ENCODE assay signal across 28 mouse cellular contexts in genomic region chr11:61473630-61474029, GRCm38 (mm10). TPM values are rescaled to one million over a fixed set of nuclear protein-coding genes. Genes with fewer than 3 reads are reported as not detected.
A peak's percentile ranks its signal among the peaks of the same experiment; 100 is the strongest.
DNase-seq lines count a peak whose midpoint lies in the region; ATAC-seq lines count a peak whose summit lies in the region.
"Had no signal": no experiment of that assay in that cellular context is flagged by ENCODE, and none has a peak within 500 bp of the region (broad histone marks: within the 10 kb centered on the region; RNA-seq: fewer than 3 reads in every experiment).

No protein-coding gene starts in this region.

- no peak overlapping the region for H3K27ac ChIP-seq in hindbrain, embryonic 13.5 days
- H3K27ac ChIP-seq in hindbrain, embryonic 14.5 days, result no peak overlapping the region
- H3K27ac ChIP-seq in embryonic facial prominence, embryonic 10.5 days (replicated peaks), result 0 out of 2 replicates have a peak overlapping the region, but pooled peaks have one; percentile 6
- H3K27ac ChIP-seq: forebrain, embryonic 10.5 days; forebrain, embryonic 13.5 days; heart, embryonic 15.5 days; hindbrain, embryonic 10.5 days; hindbrain, embryonic 15.5 days had no signal

- no peaks in the 10 kb centered on the region for H3K27me3 ChIP-seq in hindbrain, embryonic 13.5 days
- H3K27me3 ChIP-seq in hindbrain, embryonic 14.5 days (ENCODE audit: control insufficient read depth, insufficient read depth, low read length), result no peaks in the 10 kb centered on the region
- H3K27me3 ChIP-seq in embryonic facial prominence, embryonic 10.5 days (replicated peaks; ENCODE audit: low read depth, poor library complexity, severe bottlenecking), result no peaks in the 10 kb centered on the region
- H3K27me3 ChIP-seq: forebrain, embryonic 13.5 days; heart, embryonic 12.5 days; heart, embryonic 15.5 days; hindbrain, embryonic 15.5 days had no signal

- 74% methylated on average over 4 of the region's 4 CpGs for WGBS in hindbrain, embryonic 13.5 days
- 76% methylated on average over 4 of the region's 4 CpGs for WGBS in hindbrain, embryonic 14.5 days
- WGBS in embryonic facial prominence, embryonic 10.5 days, result 71% methylated on average over 4 of the region's 4 CpGs

- no peaks in the 10 kb centered on the region for H3K36me3 ChIP-seq in hindbrain, embryonic 13.5 days
- H3K36me3 ChIP-seq in hindbrain, embryonic 14.5 days (replicated peaks; ENCODE audit: control insufficient read depth, insufficient read depth), result no peaks in the 10 kb centered on the region
- no peaks in the 10 kb centered on the region for H3K36me3 ChIP-seq in embryonic facial prominence, embryonic 10.5 days (replicated peaks)
- H3K36me3 ChIP-seq: forebrain, embryonic 10.5 days; heart, embryonic 12.5 days; heart, embryonic 15.5 days; hindbrain, embryonic 10.5 days; hindbrain, embryonic 15.5 days had no signal

- no peak overlapping the region for H3K4me2 ChIP-seq in hindbrain, embryonic 13.5 days
- H3K4me2 ChIP-seq in hindbrain, embryonic 14.5 days (replicated peaks), result no peak overlapping the region
- H3K4me2 ChIP-seq: forebrain, embryonic 13.5 days; heart, embryonic 12.5 days; heart, embryonic 15.5 days; hindbrain, embryonic 15.5 days had no signal

- H3K9me3 ChIP-seq in hindbrain, embryonic 13.5 days, result no peaks in the 10 kb centered on the region
- H3K9me3 ChIP-seq in hindbrain, embryonic 14.5 days (ENCODE audit: control insufficient read depth, low read length), result no peaks in the 10 kb centered on the region
- no peaks in the 10 kb centered on the region for H3K9me3 ChIP-seq in embryonic facial prominence, embryonic 10.5 days
- H3K9me3 ChIP-seq: forebrain, embryonic 10.5 days; forebrain, embryonic 13.5 days; heart, embryonic 12.5 days; heart, embryonic 15.5 days; hindbrain, embryonic 10.5 days; hindbrain, embryonic 15.5 days had no signal

- H3K4me1 ChIP-seq in hindbrain, embryonic 13.5 days (replicated peaks), result peaks cover 14% of the 10 kb centered on the region
- peaks cover 11% of the 10 kb centered on the region for H3K4me1 ChIP-seq in hindbrain, embryonic 14.5 days (replicated peaks; ENCODE audit: control insufficient read depth, insufficient read depth, low read length)
- H3K4me1 ChIP-seq in embryonic facial prominence, embryonic 10.5 days, result peaks cover 39% of the 10 kb centered on the region
- H3K4me1 ChIP-seq: heart, embryonic 12.5 days; heart, embryonic 15.5 days had no signal

- no peak overlapping the region for H3K4me3 ChIP-seq in hindbrain, embryonic 13.5 days
- H3K4me3 ChIP-seq in hindbrain, embryonic 14.5 days (replicated peaks; ENCODE audit: low read length), result no peak overlapping the region
- no peak overlapping the region for H3K4me3 ChIP-seq in embryonic facial prominence, embryonic 10.5 days
- H3K4me3 ChIP-seq: forebrain, embryonic 10.5 days; forebrain, embryonic 13.5 days; heart, embryonic 12.5 days; heart, embryonic 15.5 days; hindbrain, embryonic 10.5 days; hindbrain, embryonic 15.5 days had no signal

- DNase-seq in cerebellum, postnatal 10 days, result peak; percentile 8 to 23
- DNase-seq in cerebellum, postnatal 4 days (ENCODE audit: low spot score in 2 of 2), result no peak
- no peak for DNase-seq in hindbrain, embryonic 14.5 days (ENCODE audit: low spot score)
- DNase-seq in embryonic facial prominence, embryonic 10.5 days (ENCODE audit: low spot score), result no peak
- DNase-seq: adrenal gland, adult 2 months; adrenal gland, postnatal 14 days; cerebellum, adult 9-10 months; gastrocnemius, postnatal 10 days; gastrocnemius, postnatal 36 days; heart, postnatal 10 days; heart, postnatal 36 days; kidney, adult 2 months had no signal

- no peak for ATAC-seq in hindbrain, embryonic 13.5 days (ENCODE audit: low FRiP score)
- ATAC-seq in hindbrain, embryonic 14.5 days (ENCODE audit: low FRiP score), result no peak
- peak; percentile 56 for ATAC-seq in megakaryocyte, adult 5-6 weeks (ENCODE audit: poor library complexity, severe bottlenecking)
- ATAC-seq: CD4-positive, CD25-positive, alpha-beta regulatory T cell, adult 4 months; forebrain, embryonic 13.5 days; forebrain, embryonic 16.5 days; intestine, postnatal 0 days had no signal

- 0 out of 2 replicates have a peak overlapping the region, but pooled peaks have one; percentile 24 for H3K9ac ChIP-seq in hindbrain, embryonic 13.5 days
- no peak overlapping the region for H3K9ac ChIP-seq in hindbrain, embryonic 14.5 days
- H3K9ac ChIP-seq: forebrain, embryonic 13.5 days; heart, embryonic 12.5 days; heart, embryonic 15.5 days; hindbrain, embryonic 15.5 days had no signal

RNA-seq across cellular contexts. Expression of gene Mfap4, which starts 11.6 kb away (rescaled TPM):
- polyA plus RNA-seq in hindbrain, embryonic 13.5 days (2015; fragmentation: Nextera tagmentation; extraction: Ambion mirVana), result 60.5 and 77.1 TPM in 2 replicates
- 52.4 and 56.6 TPM in 2 replicates for polyA plus RNA-seq in hindbrain, embryonic 14.5 days (2014; fragmentation: Nextera tagmentation; extraction: Ambion mirVana)
- polyA plus RNA-seq in embryonic facial prominence, embryonic 10.5 days (2016; fragmentation: Nextera tagmentation; extraction: Ambion mirVana), result 119 and 163 TPM in 2 replicates
- not detected in 2 replicates for total RNA-seq in megakaryocyte, adult 5-6 weeks (2015)
- total RNA-seq in megakaryocyte, adult 5-6 weeks (2017), result not detected in 2 replicates
- total RNA-seq: common myeloid progenitor, adult 5-6 weeks; granulocyte monocyte progenitor cell, adult 5-6 weeks; MEL had no signal
- polyA plus RNA-seq: C2C12; CD4-positive, CD25-positive, alpha-beta regulatory T cell, adult 4 months had no signal

RNA-seq across cellular contexts. Expression of gene Rnf112, which starts 19.7 kb away (rescaled TPM):
- polyA plus RNA-seq in hindbrain, embryonic 13.5 days (2015; fragmentation: Nextera tagmentation; extraction: Ambion mirVana), result 12.2 and 13.6 TPM in 2 replicates
- 8.4 and 9.8 TPM in 2 replicates for polyA plus RNA-seq in hindbrain, embryonic 14.5 days (2014; fragmentation: Nextera tagmentation; extraction: Ambion mirVana)
- polyA plus RNA-seq in embryonic facial prominence, embryonic 10.5 days (2016; fragmentation: Nextera tagmentation; extraction: Ambion mirVana), result 0.49 and 1.00 TPM in 2 replicates
- total RNA-seq in megakaryocyte, adult 5-6 weeks (2015), result not detected in 2 replicates
- total RNA-seq in megakaryocyte, adult 5-6 weeks (2017), result not detected in 2 replicates
- total RNA-seq: common myeloid progenitor, adult 5-6 weeks; gastrocnemius, adult 18-20 months; granulocyte monocyte progenitor cell, adult 5-6 weeks; heart, postnatal 36 days; MEL had no signal
- polyA plus RNA-seq: C2C12; CD4-positive, CD25-positive, alpha-beta regulatory T cell, adult 4 months had no signal

RNA-seq across cellular contexts. Expression of gene Mapk7, which starts 20.6 kb away (rescaled TPM):
- polyA plus RNA-seq in hindbrain, embryonic 13.5 days (2015; fragmentation: Nextera tagmentation; extraction: Ambion mirVana), result 78.3 and 82.6 TPM in 2 replicates
- 57.9 and 61.6 TPM in 2 replicates for polyA plus RNA-seq in hindbrain, embryonic 14.5 days (2014; fragmentation: Nextera tagmentation; extraction: Ambion mirVana)
- polyA plus RNA-seq in embryonic facial prominence, embryonic 10.5 days (2016; fragmentation: Nextera tagmentation; extraction: Ambion mirVana), result 97.4 and 103 TPM in 2 replicates
- 16.2 and 17.7 TPM in 2 replicates for total RNA-seq in megakaryocyte, adult 5-6 weeks (2015)
- total RNA-seq in megakaryocyte, adult 5-6 weeks (2017), result 15.4 and 21.4 TPM in 2 replicates

RNA-seq across cellular contexts. Expression of gene B9d1, which starts 31.3 kb away (rescaled TPM):
- polyA plus RNA-seq in hindbrain, embryonic 13.5 days (2015; fragmentation: Nextera tagmentation; extraction: Ambion mirVana), result 41.0 and 43.4 TPM in 2 replicates
- 26.5 and 37.4 TPM in 2 replicates for polyA plus RNA-seq in hindbrain, embryonic 14.5 days (2014; fragmentation: Nextera tagmentation; extraction: Ambion mirVana)
- 44.4 and 49.7 TPM in 2 replicates for polyA plus RNA-seq in embryonic facial prominence, embryonic 10.5 days (2016; fragmentation: Nextera tagmentation; extraction: Ambion mirVana)
- total RNA-seq in megakaryocyte, adult 5-6 weeks (2015), result not detected in 2 replicates
- 0.26 TPM in 1 of 2 replicates, not detected in the other for total RNA-seq in megakaryocyte, adult 5-6 weeks (2017)
- total RNA-seq: granulocyte monocyte progenitor cell, adult 5-6 weeks had no signal

Comparison
In these comparisons a context has a peak if more than half of its experiments do, and no peak if none do; other contexts are left out.
1. DNase-seq: peak in cerebellum, postnatal 10 days (2 of 2); none in cerebellum, postnatal 4 days (0 of 2), hindbrain, embryonic 14.5 days (single experiment) and embryonic facial prominence, embryonic 10.5 days (single experiment).